Mouse (Mus musculus): ENCODE data around the gene Grk3.

Grk3 gene

DNA sequence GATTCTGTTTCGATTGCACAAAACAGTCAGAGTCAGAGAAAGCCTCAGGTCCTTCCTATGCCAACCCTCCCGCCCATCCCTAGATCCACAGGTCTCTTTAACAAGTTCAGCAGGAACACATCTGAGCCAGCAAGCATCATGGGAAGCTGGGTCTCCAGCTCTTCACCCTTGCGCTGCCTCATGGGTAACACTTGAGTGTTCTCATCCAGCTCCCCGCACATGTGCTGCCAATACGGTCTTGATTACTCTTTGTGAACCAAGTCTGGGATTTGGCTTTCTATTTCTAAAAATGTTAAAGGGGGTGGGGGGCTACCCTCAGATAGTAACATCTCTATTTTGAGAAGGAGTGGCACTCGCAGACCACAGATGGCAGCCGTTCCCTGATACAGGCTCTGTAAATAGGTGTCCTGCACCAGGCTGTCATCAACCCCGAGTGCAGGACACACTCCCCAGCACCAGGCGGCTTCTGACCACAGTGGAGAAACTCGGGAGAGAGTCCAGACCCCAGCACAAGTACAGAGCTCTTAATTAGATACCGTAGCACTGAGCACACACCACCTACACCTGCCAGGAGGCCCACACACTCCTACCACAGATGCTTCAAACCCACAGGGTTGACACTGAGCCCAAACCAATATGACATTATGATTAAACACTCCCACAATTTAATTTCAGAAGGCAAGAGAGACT lies 82.6 kb downstream of the Grk3 start:
- DNase-seq: no peak

DNA sequence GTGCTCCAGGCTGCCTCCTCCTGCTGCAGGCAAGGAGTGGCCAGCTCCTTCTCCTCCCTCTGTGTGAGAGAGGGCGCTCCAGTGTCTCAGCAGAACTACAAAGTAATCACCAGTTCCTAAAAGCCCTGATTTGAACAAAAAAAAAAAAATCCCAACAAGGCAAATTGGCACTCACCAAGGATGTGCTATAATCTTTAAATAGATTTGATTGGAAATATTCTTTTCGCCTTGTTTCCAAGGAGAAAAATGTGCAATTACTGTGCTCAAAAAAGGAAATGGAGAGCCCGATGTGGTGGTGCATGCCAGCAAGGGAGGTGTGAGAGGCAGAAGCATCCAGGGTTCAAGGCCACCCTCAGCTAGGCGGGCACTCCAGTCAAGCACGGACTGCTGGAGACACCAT lies 83.7 kb downstream of the Grk3 start:
- no peak for DNase-seq

DNA sequence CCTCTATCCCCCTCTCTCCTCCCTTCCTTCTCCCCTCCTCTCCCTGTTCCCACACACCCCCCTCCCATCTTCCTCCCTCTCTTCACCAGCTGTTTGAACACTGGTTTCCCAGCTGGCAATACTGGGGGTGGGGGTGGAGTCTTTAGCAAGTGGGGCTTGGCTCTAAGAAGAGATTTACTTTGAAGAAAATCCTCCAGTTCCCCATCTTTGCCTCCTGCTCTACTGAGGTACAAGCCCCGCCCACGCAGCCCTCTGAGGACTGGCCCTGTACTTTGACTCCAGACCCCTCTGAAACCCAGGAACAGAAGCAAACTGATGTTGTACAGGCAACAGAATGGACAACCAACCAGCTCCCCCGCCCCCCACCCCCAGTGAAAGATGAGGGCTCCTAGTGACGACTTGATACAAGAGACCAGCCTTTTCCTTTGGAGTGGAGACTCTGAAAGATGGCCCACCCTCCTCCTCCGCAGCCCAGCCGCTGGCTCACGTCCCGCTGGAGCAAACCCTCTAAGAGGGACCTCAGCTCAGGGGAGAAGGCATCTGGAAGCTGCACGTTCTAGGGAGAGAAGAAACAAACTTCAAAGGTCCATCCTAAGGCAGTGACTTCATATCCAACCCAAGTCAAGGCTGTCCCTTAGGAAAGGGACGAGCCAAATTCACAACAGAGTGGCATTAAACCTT lies 87.2 kb downstream of the Grk3 start:
- DNase-seq: no peak

DNA sequence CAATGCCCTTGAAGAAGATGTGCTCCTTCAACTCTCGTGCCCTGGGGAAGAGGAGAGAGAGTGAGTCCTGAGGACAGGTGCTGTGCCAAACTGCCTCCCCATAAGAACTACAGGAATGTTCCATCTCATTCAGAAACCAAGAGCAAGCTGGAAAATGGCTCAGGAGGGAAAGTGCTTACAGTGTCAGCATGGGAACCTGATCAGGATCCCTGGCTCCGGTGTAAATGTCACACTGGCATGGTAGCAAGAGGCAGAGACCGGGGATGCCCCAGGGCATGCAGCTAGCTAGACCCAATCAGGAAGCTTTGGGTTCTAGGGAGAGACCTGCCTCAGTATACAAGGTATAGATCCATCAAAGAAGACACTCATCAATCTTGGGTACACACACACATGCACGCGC lies 90.2 kb downstream of the Grk3 start:
- DNase-seq: no peak

DNA sequence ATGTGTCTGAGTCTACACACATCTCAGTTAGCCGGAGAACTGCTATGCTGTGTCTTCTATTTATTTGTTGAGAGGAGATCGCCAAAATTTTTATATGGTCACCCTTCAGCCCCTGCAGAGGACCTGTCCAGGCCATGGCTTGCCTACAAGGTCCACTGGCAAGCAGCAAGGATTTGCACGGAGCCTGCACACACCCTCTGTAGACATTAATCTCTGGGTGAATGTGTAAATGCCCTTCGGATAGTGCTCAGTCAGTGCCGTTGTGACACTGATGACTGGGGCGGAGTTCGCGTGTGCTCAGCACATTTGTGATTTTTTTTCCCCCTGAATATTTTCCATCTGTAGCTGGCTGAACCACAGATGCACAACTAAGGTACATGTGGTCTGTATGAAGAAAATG lies 90.8 kb downstream of the Grk3 start:
- DNase-seq: no peak

DNA sequence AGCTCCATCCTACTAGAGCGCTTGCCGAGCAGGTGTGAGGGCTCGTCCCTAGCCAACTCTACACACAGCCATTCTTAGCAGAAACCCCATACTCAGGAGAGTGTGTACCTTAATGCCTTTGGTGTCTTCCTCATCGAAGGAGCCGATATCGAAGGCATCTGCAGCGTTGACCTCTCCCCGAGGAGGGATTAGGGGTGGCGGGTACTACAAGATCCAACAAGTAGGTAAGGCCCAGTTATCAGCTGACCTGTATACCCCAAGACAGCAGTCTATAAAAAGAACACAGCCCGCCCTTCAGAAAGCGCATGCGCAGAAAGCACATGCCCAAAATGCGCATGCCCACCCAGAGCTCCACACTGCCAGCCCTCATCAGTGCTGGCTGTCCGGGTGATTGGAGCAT lies 91.8 kb downstream of the Grk3 start:
- DNase-seq: no peak

DNA sequence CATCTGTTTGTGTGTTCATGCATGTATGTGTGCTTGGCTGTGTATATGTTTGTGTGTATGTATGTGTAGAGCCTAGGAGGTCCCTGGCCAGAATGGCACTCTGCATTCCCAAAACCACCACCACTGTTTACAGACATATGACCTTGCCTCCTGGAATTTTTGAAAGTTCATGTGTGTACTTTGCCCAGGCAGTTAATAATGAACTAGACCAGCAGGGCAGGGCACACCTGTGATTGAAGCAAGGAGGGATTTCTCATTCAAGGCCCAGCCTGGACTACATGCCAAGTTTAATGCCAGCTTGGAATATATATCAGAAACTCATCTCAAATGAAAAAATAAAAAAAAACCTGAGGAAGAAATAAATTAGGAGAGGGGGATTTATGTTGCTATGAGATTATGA lies 93.7 kb downstream of the Grk3 start:
- no peak for DNase-seq

DNA sequence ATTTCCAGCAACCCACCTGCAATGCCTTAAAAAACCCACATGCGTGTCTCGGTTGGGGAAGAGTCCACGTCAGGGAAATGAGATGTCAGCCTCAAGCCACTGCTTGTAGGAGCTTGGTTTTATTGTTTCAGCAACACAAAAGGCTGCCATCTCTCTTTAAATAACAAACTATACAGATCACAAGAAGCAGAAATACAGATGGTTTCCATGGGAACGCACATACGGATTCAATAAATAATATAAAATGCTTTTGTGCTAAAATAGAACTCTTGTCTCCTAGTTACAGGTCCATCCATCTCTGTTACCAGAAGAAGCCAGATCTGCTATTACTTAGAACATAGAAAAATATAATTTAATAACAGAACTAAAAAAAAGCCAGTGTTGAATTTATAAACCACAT lies 105.2 kb downstream of the Grk3 start:
- no peak for DNase-seq

DNA sequence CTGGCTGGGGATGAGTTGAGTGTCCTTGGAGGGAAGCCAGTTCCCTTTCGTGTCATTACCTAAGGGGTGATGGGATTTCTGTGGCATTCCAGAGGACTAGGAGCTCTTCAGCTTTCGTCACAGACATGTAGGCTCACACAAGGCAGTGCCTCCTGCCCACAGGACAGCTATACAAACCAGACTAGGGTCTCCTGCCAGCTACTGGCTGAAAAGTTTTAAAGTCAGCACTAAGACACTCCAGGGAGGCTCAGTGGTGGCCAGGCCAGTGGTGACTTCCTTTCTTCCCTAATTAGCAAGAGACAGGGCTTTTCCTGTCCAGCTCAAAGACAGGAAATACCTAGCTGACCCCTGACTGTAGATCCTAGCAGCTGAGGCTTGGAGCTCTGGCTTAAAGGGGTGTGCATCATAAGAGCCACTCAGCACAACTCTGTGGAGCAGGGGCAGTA lies 107.4 kb downstream of the Grk3 start:
- DNase-seq: no peak

DNA sequence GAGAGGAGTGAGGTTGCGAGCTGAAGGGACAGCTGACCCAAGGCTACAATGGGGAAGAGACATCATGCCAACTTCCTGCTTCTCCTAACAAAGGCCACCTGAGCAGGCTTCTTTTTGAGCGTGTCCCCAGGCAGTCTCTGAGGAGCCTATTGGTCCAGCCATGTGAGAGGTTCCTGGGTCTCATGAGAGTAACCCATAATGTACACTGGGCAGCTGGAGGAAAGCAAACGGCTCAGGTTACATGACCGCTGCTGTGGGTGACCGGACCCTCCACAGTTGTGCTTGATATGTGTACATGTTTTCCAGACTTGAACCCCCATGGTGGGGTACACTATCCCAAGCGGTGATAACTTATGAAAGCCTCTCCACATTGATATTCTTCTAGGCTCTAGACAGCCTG lies 108.1 kb downstream of the Grk3 start:
- no peak for DNase-seq

DNA sequence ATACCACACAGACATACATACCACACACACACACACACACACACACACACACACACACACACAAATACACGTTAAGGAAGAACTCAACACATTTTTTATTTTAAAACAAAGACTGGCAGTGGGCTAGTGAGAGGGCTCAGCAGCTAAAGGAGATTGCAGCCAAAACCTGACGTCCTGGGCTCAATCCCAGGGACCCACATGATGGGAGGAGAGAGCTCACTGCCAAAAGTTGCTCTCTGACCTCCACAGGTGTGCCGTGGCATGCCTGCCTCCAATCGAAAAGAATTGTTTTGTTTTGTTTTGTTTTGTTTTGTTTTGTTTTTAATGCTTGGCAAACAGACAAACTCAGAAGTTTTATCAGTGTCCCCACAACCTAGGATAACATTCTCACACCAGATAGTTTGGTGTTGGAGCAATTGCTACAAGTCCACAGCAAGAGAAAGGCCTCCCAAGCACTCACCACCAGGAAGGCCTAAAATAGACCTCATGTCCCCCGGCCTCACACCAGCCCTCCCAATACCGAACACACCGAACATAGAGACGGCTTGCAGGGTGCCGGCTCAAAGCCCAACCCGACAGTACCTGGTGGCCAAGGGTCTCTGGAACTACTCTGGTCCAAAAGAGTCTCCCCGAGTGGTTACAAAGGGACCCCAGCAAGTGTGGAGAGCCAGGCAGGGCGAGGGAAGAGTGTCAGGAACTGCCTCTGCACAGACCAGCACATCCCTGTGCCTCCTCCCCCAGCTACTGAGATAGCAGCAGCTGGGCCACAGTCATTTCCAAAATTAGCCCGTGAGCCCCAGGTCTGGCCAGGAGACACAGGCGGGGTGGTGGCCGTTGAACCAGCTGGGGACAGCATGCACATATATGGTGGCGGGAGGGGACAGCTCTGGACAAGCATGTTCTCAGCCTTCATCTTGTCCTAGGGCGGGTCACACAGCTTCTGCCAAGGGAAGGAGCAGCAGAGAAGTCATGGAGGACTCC lies 119.6 kb downstream of the Grk3 start, which contains the start of gene Myo18b:
Gene Myo18b (minus strand): TSS at position 689 of the 981 bp plus-strand sequence.
- DNase-seq: no peak

DNA sequence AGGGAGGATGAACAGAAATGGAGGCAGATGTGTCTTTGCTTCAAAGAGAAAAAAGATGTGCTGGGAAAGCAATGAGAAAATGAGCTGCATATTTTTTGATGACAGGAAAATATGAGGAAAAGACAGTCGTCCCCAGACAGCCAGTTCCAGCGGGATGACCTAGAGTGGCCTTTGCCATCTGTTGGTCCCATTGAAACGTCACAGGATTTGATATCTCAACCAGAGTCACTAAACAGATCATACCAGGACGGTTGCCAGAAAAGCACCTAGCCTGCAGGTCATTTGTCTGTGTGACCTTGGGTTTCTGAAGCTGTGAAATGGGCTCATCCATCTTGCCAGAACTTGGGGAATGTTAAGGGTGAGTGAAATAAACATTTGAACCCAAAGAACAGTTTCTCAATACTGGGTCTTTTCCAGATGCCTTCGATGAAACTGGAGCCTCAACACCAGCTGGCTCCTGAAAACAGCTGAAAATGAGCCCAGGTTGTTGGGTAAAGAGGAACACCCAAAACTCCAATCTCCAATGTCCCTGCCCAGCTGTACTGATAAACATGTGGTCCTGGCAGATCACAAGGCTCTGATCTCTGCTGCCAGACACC lies 122.0 kb downstream of the Grk3 start:
- DNase-seq: no peak

DNA sequence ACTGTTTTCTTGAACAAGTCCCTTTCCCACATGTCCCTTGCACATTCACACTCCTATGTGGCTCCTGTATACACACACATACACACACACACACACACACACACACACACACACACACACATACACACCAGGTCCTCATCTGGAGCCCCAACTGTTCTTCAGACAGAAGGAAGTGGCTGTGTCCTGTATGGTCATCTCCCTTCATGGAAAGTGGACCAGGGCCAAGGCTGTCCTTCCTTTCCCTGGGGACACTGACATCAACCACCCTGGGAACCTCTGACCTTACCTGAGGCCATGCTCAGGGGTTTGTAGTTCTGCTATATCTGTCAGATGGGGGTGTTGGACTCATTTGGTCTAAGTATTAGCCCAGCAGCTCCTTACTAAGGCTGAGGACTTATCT lies 123.2 kb downstream of the Grk3 start:
- DNase-seq: no peak

DNA sequence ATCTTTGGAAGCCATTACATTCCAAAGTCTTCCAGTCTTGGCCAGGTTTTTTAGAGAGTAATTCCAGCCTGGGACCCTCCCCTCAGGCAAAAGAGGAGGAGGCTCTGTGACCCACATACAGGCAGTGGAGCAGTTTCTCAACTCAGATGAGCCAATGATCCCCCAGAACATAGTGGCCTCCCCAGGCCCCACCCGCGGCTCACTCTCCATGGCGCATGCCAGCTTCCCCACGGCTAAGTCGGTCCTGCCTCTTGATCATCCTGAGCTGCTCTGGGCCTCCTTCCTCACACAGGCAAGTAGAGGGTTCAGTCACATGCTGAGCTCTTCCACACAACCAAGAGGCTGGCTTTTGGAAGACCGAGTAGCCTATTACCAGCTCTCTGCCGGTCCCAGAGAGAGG lies 126.9 kb downstream of the Grk3 start:
- no peak for DNase-seq

DNA sequence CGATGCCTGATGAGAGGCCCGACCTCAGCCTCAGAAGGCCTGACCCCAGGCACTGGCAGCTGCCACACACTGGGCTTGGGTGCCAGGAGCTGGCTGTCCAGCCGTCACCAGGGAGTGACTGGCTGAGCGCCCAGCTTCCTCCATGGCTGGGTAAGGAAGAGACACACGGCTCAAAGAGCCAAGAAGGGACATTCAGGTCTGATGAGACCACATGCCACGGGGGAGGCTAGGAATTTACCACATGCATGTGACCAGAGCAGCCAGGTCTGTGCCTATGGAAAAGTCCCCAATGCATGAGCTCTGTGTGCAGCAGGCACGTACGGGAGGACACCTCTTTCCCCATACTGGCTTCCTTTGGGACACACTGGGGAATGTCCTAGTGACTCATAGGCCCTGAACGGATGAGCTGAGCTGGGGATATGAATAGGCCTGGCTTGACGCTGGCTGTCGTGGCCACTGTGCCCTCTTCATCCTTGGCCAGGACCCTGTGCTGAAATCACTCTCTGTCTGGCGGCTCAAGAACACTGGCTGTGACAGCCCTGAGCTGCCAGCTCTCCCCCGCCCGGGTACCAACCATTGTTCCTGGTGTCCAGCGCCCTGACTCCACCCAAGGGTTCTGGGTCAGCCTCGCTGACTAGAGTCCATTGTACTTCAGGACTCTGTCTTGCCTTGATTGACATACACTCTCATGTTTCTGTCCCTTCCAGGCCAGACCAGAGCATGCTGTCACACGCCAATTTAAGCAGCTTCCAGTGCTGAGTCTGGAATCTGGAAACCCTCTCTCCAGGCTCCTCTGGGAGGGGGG lies 128.7 kb downstream of the Grk3 start:
- DNase-seq: peak; percentile 78 to 86

DNA sequence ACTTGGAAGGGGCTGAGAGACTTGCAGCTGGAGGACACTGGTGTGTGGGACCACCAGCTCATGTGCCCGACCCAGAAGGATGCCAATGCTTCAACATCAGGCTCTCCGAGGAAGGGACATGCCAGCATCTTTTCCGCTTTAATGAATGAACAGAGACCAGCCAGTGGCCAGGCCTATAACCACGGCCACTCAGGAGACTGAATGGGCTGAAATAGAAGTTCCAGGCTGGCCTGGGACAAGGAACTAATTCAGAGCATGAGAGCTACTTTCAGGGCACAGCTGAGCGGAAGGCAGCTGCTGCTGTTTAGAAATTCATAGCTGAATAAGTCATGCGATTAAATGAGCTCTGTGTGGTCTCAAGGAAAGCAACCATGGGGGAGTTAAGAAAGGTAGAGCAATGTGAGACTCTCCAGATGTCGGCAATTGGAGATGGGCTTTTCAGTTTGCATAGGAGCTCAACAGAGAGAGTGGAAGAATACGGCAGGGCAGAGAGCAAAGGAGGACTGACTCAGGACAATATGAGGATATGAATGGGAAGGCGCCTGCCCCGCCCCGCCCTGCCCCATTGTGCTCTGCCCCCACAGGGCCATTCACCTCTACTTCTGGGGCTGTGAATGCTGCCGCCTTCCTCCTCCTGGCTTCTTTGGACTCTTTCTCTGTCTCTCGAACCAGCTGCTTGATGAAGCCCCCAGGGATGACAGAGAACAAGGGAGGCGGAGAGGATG lies 138.0 kb downstream of the Grk3 start:
- DNase-seq: no peak

DNA sequence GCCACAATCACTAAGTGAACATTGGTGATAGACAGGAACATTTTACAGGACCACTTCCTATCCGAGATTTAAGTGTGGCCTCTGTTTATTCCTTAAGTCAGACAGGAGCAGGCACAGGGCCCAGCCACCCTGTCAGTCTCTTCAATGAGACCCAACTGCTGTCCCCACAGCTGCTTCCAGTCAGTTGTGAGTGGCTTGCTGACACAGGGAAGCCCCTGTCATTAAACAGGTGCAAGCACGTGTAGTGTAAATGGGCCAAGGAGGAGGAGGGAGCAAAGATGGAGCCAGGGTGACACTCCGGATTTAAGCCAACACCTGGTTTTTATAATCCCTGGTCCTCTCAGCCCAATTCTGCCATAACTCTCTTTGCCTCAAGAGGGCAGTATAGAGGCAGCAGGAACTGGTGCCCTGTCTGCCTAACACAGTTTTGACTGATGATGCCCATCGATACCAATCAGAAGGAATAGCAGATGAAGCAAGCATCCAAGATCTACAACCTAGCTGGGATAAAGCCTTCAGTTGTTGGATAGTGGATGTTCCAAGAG lies 138.7 kb downstream of the Grk3 start:
- DNase-seq: peak; percentile 78 to 79

DNA sequence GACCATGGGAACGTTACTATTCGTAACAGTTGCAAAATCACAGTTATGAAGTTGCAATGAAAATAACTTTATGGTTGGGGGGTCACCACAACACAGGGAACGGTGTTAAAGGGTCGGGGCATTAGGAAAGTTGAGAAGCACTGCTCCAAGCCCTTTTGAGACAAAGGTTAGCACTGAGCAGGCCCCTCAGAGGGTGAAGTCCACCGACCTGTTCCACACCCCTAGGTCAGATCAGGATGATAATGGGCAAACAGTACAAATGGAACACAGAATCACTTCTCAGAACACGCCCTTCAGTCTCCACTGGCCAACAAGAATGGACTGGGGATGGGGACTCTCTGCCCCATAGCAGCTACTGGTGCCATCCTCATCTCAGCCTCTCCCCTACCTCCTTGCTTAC lies 142.6 kb downstream of the Grk3 start:
- no peak for DNase-seq

DNA sequence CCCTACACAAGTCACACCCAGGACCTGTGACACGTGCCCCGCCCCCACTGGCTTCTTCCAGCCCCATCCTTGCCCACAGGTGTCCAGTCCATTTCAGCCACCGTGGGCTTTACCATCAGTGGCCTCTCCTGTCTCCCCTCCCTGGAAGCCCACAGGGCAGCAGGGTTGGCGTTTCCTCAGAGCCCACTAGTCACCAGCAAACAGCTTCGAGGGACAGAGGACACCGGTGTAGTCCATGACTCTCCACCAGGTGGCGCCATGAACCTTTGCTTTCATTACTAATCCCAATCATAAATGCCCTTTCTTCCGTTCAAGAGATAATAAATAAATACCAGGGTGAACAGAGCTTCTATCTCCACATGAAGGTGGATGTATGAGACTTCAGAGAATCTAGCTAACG lies 144.9 kb downstream of the Grk3 start:
- DNase-seq: peak; percentile 89 to 94

DNA sequence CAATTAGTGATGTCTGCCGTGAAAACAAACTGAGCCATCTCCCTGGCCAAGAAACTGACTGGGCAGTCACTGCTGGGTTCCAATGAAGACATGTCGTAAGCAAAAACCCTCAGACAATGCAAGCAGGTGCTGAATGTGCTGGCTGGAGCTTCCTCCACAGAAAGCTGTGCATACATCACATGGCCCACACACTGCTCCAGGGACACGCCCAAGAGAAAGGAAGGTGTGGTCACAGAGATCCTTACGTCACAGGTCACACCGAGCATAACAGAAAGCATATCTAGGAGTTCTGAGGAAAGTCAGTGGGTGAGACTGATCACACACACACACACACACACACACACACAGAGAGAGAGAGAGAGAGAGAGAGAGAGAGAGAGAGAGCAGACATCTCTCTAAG lies 147.0 kb downstream of the Grk3 start:
- no peak for DNase-seq

DNA sequence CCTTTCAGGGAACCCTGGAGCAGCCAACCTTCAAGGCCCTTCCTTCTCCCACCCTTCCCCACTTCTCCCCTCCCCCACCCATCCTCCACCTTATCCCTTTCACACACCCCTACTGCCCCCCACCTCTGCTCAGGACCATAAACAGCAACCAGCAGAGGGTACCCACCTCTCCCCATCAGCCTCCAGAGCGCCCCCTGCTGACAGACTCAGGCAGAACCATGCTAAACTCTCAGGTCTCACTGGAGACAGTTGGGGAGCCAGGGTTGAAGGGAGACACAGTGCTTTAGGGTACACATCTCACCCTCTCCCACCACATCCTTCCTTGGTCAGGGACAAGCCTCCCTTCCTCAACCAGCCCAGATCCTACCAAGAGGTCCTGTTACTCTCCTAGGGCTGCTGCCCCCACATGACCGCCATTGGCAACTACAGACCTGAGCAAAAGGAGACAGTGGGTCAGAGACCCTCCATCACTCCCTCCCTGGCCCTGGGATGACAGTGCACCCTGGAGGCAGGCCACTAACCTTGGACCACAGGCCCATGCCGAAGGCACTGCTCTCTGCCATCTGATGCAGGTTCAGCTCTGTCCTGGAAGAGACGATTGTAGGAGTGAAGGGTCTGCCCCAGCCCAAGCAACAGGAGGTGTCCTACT lies 150.7 kb downstream of the Grk3 start:
- DNase-seq: peak; percentile 68 to 85

All from cerebellum, postnatal 14 days (tissue).